Mouse (Mus musculus) embryonic facial prominence, embryonic 14.5 days (tissue): ENCODE measurements at regions not wholly inside any gene's neighbourhood (a gene's known extent, or its start where the extent isn't known, plus 50 kb on each side); places are given as distances from the start of the nearest gene placed in this dataset.
A peak's percentile ranks its signal among the peaks of the same experiment; 100 is the strongest.
"Not testable (repeated sequence)": the region's sequence is repeated elsewhere in the genome, so short reads cannot be mapped to it uniquely, and the experiment has no call there.

Source experiments
- ATAC-seq: fragments of 200-750 bp; cut with Nextera tagmentation; 2 replicates; pipeline ENCODE4 v1.8.0; 2017; ENCODE audit warnings: low read depth, moderate number of reproducible peaks, moderate TSS enrichment
- DNase-seq: peaks from one replicate; pipeline ENCODE4 v3.0.0-alpha.2; 2015; ENCODE audit warnings: low spot score
- H3K27ac ChIP-seq: fragments of 300-500 bp; sonication (generic); replicated peaks from 2 replicates; pipeline ENCODE4 v1.5.1; 2014; ENCODE audit warnings: low read depth, mild to moderate bottlenecking, low read length, moderate library complexity
- H3K27me3 ChIP-seq: fragments of 300-500 bp; sonication (generic); replicated peaks from 2 replicates; pipeline ENCODE4 v1.6.1; 2014; ENCODE audit warnings: low read length; ENCODE audit not compliant: control insufficient read depth, insufficient read depth
- H3K36me3 ChIP-seq: fragments of 300-500 bp; sonication (generic); 2 replicates; pipeline ENCODE4 v1.6.1; 2014; ENCODE audit warnings: low read length, mixed read lengths; ENCODE audit not compliant: control insufficient read depth, insufficient read depth
- H3K4me1 ChIP-seq: fragments of 300-500 bp; sonication (generic); 2 replicates; pipeline ENCODE4 v1.6.1; 2014; ENCODE audit warnings: antibody characterized with exemption, low read length; ENCODE audit not compliant: control insufficient read depth, insufficient read depth
- H3K4me2 ChIP-seq: fragments of 300-500 bp; sonication (generic); 2 replicates; pipeline ENCODE4 v1.6.1; 2014; ENCODE audit warnings: low read depth, mild to moderate bottlenecking, low read length, moderate library complexity, mixed read lengths
- H3K4me3 ChIP-seq: fragments of 300-500 bp; sonication (generic); 2 replicates; pipeline ENCODE4 v1.5.1; 2014; ENCODE audit warnings: low read depth, mild to moderate bottlenecking, low read length
- H3K9ac ChIP-seq: fragments of 300-500 bp; sonication (generic); 2 replicates; pipeline ENCODE4 v1.6.1; 2014; ENCODE audit warnings: low read depth, mild to moderate bottlenecking, low read length, moderate library complexity, mixed read lengths
- H3K9me3 ChIP-seq: fragments of 300-500 bp; sonication (generic); 2 replicates; pipeline ENCODE4 v1.6.1; 2016; ENCODE audit warnings: low read length; ENCODE audit not compliant: control insufficient read depth
- WGBS: fragments of 180-500 bp; shearing (Covaris S2); extraction: QIAGEN DNeasy Blood & Tissue Kit; methylation state at CpG from one replicate; pipeline ENCODE4 v1.1.7; 2014; 5-methylcytosine and 5-hydroxymethylcytosine counted together

GRCm38 (mm10) chrX:80876211-80876610 is 194.3 kb upstream of the Tmem47 start:
- not testable (repeated sequence) for H3K9ac ChIP-seq, H3K9me3 ChIP-seq, H3K36me3 ChIP-seq, H3K4me1 ChIP-seq, H3K4me3 ChIP-seq, H3K27ac ChIP-seq, H3K4me2 ChIP-seq, H3K27me3 ChIP-seq, ATAC-seq
- peak; percentile 1 for DNase-seq
- 81% methylated on average over 1 of the region's 1 CpGs for WGBS

GRCm38 (mm10) chrX:80901524-80901923 is 169.0 kb upstream of the Tmem47 start:
- H3K4me3 ChIP-seq: no peak overlapping the region
- no peak overlapping the region for H3K27ac ChIP-seq
- no peaks in the 10 kb centered on the region for H3K4me1 ChIP-seq
- H3K9ac ChIP-seq: no peak overlapping the region
- no peaks in the 10 kb centered on the region for H3K27me3 ChIP-seq
- no peaks in the 10 kb centered on the region for H3K9me3 ChIP-seq
- DNase-seq (no peak), ATAC-seq (no peak)
- H3K36me3 ChIP-seq: no peaks in the 10 kb centered on the region
- no peak overlapping the region for H3K4me2 ChIP-seq

GRCm38 (mm10) chrX:80932695-80933094 is 137.8 kb upstream of the Tmem47 start:
- Histone ChIP-seq H3K9me3 (no peaks in the 10 kb centered on the region), H3K9ac (no peak overlapping the region), H3K4me3 (no peak overlapping the region), H3K27ac (no peak overlapping the region), H3K4me1 (no peaks in the 10 kb centered on the region), H3K27me3 (no peaks in the 10 kb centered on the region), H3K4me2 (no peak overlapping the region), H3K36me3 (no peaks in the 10 kb centered on the region)
- ATAC-seq (no peak), DNase-seq (no peak)
- 71% methylated on average over 1 of the region's 1 CpGs for WGBS
